Comparison of ENCODE assay signal across 24 mouse cellular contexts in genomic region chr3:27909016-27909415, GRCm38 (mm10). TPM values are rescaled to one million over a fixed set of nuclear protein-coding genes. Genes with fewer than 3 reads are reported as not detected.
"Had no signal": no experiment of that assay in that cellular context is flagged by ENCODE, and none has a peak within 500 bp of the region (broad histone marks: within the 10 kb centered on the region; RNA-seq: fewer than 3 reads in every experiment).

No protein-coding gene starts in this region.

- H3K9ac ChIP-seq: lung, embryonic 14.5 days; midbrain, embryonic 13.5 days; midbrain, embryonic 15.5 days; neural tube, embryonic 13.5 days; neural tube, embryonic 15.5 days had no signal

- H3K27ac ChIP-seq: midbrain, embryonic 10.5 days; midbrain, embryonic 13.5 days; midbrain, embryonic 15.5 days; neural tube, embryonic 13.5 days; neural tube, embryonic 15.5 days had no signal

- H3K4me1 ChIP-seq: midbrain, embryonic 10.5 days; midbrain, embryonic 13.5 days; neural tube, embryonic 13.5 days had no signal

- H3K36me3 ChIP-seq: midbrain, embryonic 10.5 days; midbrain, embryonic 13.5 days; midbrain, embryonic 15.5 days; neural tube, embryonic 13.5 days; neural tube, embryonic 15.5 days had no signal

- H3K27me3 ChIP-seq: midbrain, embryonic 13.5 days; midbrain, embryonic 15.5 days; neural tube, embryonic 13.5 days; neural tube, embryonic 15.5 days had no signal

- DNase-seq: lung, adult 18-20 months; lung, postnatal 10 days; lung, postnatal 4 days; retina, postnatal 1 day; right cerebral cortex, adult 18-20 months; right cerebral cortex, postnatal 25 days; right cerebral cortex, postnatal 4 days; spleen, adult 18-20 months; thymus, adult 18-20 months; thymus, postnatal 14 days; thymus, postnatal 36 days had no signal

- H3K4me3 ChIP-seq: midbrain, embryonic 10.5 days; midbrain, embryonic 13.5 days; midbrain, embryonic 15.5 days; myocyte; neural tube, embryonic 13.5 days; neural tube, embryonic 15.5 days had no signal

RNA-seq across cellular contexts. Expression of gene Tmem212, which starts 12.8 kb away (rescaled TPM):
- total RNA-seq: megakaryocyte, adult 5-6 weeks; megakaryocyte-erythroid progenitor cell, adult 5-6 weeks had no signal
- polyA plus RNA-seq: lung, embryonic 14.5 days; midbrain, embryonic 10.5 days; midbrain, embryonic 13.5 days; myocyte; neural tube, embryonic 11.5 days; neural tube, embryonic 13.5 days; small intestine, adult 2 months; stomach, embryonic 14.5 days; stomach, embryonic 16.5 days had no signal
